Mouse (Mus musculus): ENCODE data around the gene Cenpi.
"Not testable (repeated sequence)": the region's sequence is repeated elsewhere in the genome, so short reads cannot be mapped to it uniquely, and the experiment has no call there.

The Cenpi gene

GRCm38 (mm10) chrX:134307534-134308274 lies at the start of gene Cenpi:
Cenpi (plus strand) TSS chrX:134308084.
- DNase-seq (ENCODE audit: extremely low read depth, insufficient read length, low spot score) = peak; percentile 92

- DNase-seq (ENCODE audit: extremely low read depth, insufficient read length, low spot score) = no peak
Measured at GRCm38 (mm10) chrX:134261191-134261590, 46.7 kb upstream of the Cenpi start.

GRCm38 (mm10) chrX:134262129-134262528 lies 45.8 kb upstream of the Cenpi start:
- DNase-seq (ENCODE audit: extremely low read depth, insufficient read length, low spot score) = no peak

GRCm38 (mm10) chrX:134275715-134276114 lies 32.2 kb upstream of the Cenpi start:
- DNase-seq (ENCODE audit: extremely low read depth, insufficient read length, low spot score) = peak; percentile 4

- peak; percentile 84 for DNase-seq (ENCODE audit: extremely low read depth, insufficient read length, low spot score)
Measured at GRCm38 (mm10) chrX:134276275-134277160, 31.4 kb upstream of the Cenpi start, which contains the start of gene Trmt2b. Trmt2b (minus strand) TSS chrX:134276984.

GRCm38 (mm10) chrX:134280531-134280930 lies 27.4 kb upstream of the Cenpi start:
- DNase-seq (ENCODE audit: extremely low read depth, insufficient read length, low spot score) = no peak

- no peak for DNase-seq (ENCODE audit: extremely low read depth, insufficient read length, low spot score)
Measured at GRCm38 (mm10) chrX:134285102-134285501, 22.8 kb upstream of the Cenpi start.

- DNase-seq (ENCODE audit: extremely low read depth, insufficient read length, low spot score) = no peak
Measured at GRCm38 (mm10) chrX:134285791-134286190, 22.1 kb upstream of the Cenpi start.

- no peak for DNase-seq (ENCODE audit: extremely low read depth, insufficient read length, low spot score)
Measured at GRCm38 (mm10) chrX:134287305-134287704, 20.6 kb upstream of the Cenpi start.

- no peak for DNase-seq (ENCODE audit: extremely low read depth, insufficient read length, low spot score)
Measured at GRCm38 (mm10) chrX:134296301-134296700, 11.6 kb upstream of the Cenpi start.

- DNase-seq (ENCODE audit: extremely low read depth, insufficient read length, low spot score) = no peak
Measured at GRCm38 (mm10) chrX:134296737-134297136, 11.1 kb upstream of the Cenpi start.

- DNase-seq (ENCODE audit: extremely low read depth, insufficient read length, low spot score) = no peak
Measured at GRCm38 (mm10) chrX:134297195-134297594, 10.7 kb upstream of the Cenpi start.

- no peak for DNase-seq (ENCODE audit: extremely low read depth, insufficient read length, low spot score)
Measured at GRCm38 (mm10) chrX:134300219-134300618, 7.7 kb upstream of the Cenpi start.

GRCm38 (mm10) chrX:134303287-134303686 lies 4.6 kb upstream of the Cenpi start:
- DNase-seq (ENCODE audit: extremely low read depth, insufficient read length, low spot score) = no peak

- DNase-seq (ENCODE audit: extremely low read depth, insufficient read length, low spot score) = no peak
Measured at GRCm38 (mm10) chrX:134308275-134308634, 371 bp downstream of the Cenpi start.

GRCm38 (mm10) chrX:134311193-134311592 lies 3.3 kb downstream of the Cenpi start:
- DNase-seq (ENCODE audit: extremely low read depth, insufficient read length, low spot score) = not testable (repeated sequence)

- DNase-seq (ENCODE audit: extremely low read depth, insufficient read length, low spot score) = no peak
Measured at GRCm38 (mm10) chrX:134319153-134319932, 11.5 kb downstream of the Cenpi start.

GRCm38 (mm10) chrX:134333280-134333679 lies 25.4 kb downstream of the Cenpi start:
- no peak for DNase-seq (ENCODE audit: extremely low read depth, insufficient read length, low spot score)

- DNase-seq (ENCODE audit: extremely low read depth, insufficient read length, low spot score) = no peak
Measured at GRCm38 (mm10) chrX:134342735-134343134, 34.9 kb downstream of the Cenpi start.

GRCm38 (mm10) chrX:134350205-134350604 lies 42.3 kb downstream of the Cenpi start:
- DNase-seq (ENCODE audit: extremely low read depth, insufficient read length, low spot score) = no peak

- no peak for DNase-seq (ENCODE audit: extremely low read depth, insufficient read length, low spot score)
Measured at GRCm38 (mm10) chrX:134353848-134354247, 46.0 kb downstream of the Cenpi start.
